Mouse (Mus musculus) left cerebral cortex, postnatal 14 days (tissue): ENCODE measurements at regions not wholly inside any gene's neighbourhood (a gene's known extent, or its start where the extent isn't known, plus 50 kb on each side); places are given as distances from the start of the nearest gene placed in this dataset.
A peak's percentile ranks its signal among the peaks of the same experiment; 100 is the strongest.
"Not testable (repeated sequence)": the region's sequence is repeated elsewhere in the genome, so short reads cannot be mapped to it uniquely, and the experiment has no call there.

ENCODE experiments used
- DNase-seq, 2 experiments: peaks; one replicate each; pipeline ENCODE4 v3.0.0; 2021 to 2022; ENCODE audit warnings: low spot score in 2 of 2, mixed read lengths in 1 of 2
- intact Hi-C: fragments of 180-260 bp; cut with DNase I; formaldehyde crosslinking; loops from one replicate; pipeline ENCODE4 v1.15.1; 2025

DNA sequence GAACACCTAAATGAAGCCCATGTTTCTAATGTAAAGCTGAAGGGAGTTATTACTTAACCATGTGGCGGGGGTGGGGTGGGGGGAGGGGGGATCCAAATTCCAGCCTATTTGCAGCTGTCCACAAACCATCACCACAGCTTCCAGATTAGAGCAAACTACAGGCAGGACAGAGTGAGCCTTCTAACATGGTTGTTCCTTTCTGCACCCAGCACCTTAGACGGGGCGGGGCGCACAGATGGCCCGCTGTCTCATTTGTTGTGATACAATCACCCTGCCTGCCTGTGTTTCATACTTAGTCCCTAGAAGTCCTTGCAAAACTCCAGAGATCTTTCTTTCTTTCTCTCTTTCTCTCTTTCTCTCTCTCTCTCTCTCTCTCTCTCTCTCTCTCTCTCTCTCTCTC lies 182.8 kb upstream of the Arhgap18 start:
- intact Hi-C loops = no loop called here
- DNase-seq = no peak

DNA sequence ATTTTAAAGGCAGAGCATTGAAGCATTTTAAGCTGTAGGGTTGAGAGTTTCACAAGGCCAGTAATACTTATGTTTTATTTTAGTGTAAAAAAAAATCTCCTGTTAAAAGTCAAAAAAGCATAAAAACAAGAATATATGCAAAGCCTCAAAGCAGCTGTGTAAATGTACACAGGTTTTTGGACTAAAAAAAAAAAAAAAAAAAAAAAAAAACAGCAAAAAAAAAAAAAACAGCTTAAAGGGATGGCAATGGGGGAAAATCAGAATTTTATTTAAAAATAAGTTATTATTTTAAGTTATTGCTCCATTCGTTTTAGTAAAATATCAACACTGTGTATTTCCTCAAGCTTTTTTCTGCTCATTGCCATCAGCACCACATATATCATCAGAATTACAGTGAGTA lies 181.8 kb upstream of the Arhgap18 start:
- DNase-seq = no peak
- intact Hi-C loops = no loop called here

DNA sequence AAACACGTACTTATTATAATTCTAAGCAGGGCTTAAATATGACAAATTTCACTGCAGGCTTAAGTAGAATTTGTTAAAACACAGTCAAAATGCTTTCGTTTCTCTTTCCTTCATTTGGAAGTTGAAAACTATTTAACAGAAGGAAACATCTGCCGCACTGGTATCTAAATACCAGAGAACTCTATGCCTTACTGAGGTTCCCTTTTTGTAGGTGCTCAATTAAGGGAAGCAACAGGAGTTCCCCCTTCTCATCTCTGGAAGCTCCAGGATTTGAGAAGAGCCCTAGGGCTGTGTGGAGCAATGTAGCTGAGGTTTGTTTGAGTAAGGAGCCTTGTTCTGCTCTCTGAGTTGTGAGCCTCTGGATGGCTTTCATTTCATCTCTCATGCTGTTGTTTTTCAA lies 177.1 kb upstream of the Arhgap18 start:
- DNase-seq = no peak
- intact Hi-C loops = no loop called here

DNA sequence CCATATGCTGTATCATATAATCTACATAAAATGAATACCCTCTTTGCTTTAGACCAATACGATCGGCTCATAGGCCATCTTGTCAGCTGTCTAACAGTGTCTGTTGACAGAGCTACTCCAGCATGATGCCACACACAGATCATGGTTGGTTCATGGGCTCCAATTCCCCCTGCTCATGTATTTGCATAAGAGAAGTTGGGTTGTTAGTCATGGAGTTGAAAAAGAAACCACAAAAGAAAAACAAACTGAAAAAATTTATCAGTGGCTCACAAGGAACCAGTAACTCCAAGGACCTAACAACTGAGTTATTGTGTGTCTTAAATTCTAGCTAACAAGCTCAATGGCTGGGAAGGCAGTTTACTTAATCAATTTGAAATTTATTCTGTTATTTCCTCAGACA lies 176.1 kb upstream of the Arhgap18 start:
- DNase-seq = no peak
- intact Hi-C loops = no loop called here

DNA sequence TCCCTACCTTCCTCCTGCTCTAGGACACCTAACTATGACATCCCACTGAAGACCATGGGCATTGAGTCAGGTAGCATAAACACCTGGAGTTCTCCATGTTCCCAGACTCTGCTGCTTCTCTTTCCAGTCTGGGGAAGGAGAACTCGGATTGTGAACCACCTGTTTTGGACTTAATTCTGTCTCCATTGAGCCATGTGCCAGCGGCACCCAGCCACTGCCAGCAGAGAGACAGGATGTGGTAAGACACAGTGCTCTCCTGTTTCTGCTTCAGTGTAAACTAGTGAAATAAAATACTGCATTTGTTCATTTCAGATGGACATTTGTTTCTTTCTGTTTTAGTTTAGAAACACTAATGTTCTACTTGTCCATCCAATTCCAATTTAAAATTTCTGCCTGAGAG lies 168.1 kb upstream of the Arhgap18 start:
- intact Hi-C loops = no loop called here
- no peak for DNase-seq

DNA sequence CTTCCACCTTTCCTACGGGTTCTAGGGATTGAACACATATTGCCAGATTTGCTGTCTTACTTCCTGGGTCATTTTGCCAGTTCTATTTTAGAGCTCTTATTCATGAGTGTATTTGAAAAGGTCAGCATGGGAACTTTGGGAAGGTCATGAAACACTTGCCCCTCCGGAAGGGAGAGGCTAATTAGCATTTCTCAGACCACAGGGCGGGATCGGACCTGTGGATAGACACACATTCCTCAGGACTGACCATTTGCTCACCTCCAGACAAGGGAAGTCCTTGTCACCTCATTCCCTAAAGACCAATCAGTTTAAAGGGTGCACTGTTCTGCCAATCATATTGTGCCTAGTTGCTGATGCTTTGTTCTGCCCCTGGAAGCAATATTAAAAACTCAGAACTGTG lies 146.1 kb upstream of the Arhgap18 start:
- DNase-seq, intact Hi-C loops: not testable (repeated sequence)

DNA sequence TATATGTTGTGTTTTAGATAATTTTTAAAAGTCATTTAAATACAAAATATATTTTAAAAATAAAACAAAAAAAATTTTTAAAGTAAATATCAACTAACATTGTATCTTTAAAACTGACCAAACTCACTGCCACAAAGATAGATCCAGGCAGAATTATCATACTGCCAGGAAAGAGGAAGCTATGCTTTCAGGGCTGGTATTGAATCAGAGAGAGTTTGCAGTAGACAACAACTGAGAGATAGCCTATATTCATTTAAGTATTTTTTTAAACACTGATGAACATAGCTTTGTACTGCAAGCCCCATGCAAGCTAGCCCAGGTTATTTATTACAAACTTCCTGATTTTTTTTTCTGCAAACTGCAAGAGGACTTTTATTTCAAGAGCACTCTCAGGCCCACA lies 142.0 kb upstream of the Arhgap18 start:
- DNase-seq = no peak
- intact Hi-C loops = no loop called here

DNA sequence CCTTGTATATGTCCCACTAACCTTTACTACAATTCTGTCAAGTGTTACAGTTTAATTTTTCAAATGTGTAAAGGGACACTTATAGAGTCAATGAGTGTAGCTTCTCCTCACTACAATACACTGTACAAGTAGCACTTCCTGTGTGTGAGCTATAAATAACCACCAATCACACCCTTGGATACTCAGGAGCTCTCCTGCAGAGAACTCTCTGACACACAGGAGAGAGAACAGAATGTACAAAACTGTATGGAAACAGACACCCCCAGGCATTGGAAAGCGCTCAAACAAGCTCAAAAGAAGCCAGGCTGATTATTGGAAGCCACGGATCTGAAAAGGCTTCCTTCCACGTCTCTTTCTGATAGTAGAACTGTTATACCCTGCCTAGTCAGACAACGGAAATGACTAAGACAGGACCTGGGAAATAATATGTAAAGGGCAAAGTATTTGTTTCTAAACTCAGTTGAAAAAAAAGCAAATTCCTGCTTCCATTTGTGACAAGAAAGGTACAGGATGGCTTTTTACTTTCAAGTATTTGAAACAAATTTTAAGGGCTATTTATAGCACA lies 122.9 kb upstream of the Arhgap18 start:
- intact Hi-C loops = no loop called here
- DNase-seq = peak in 1 of 2 experiments; percentile 6

DNA sequence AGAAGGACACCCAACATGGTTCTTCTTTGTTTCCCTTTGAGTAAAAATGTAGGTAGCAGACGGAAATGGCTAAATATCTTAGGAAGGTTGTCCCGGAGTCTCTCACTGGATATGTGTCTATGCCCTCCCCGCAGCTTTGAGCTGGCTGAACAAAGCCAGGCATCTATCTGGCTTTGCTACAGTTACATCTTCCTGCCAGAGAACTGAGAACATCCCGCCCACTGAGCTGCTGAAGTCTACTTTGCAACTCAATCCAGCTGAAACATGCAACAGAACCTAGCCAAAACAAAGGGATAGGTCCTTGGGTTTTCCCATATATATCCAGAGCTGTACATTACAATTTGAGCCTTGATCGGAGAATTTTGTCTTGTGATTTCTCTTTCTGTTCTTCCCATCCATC lies 121.0 kb upstream of the Arhgap18 start:
- no peak for DNase-seq
- intact Hi-C loops = no loop called here

DNA sequence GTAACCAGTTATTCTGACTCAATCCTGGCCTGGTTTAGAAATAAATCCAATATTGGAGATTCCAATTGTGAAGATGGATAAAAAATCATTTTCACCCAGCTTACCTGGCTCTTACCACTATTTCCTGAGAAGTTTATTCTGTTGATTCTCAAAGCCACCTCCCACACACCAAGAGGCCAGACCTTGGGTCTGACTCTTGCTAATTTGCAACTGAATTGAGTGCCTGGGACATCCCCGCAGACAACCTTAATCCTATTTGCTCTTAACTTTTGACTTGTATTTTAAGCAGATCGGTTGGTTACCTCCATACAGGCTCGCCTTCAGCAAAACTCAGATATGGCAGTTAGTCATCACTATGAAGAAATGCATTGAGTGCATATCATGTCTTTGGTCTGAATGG lies 115.8 kb upstream of the Arhgap18 start:
- intact Hi-C loops = no loop called here
- DNase-seq = no peak

DNA sequence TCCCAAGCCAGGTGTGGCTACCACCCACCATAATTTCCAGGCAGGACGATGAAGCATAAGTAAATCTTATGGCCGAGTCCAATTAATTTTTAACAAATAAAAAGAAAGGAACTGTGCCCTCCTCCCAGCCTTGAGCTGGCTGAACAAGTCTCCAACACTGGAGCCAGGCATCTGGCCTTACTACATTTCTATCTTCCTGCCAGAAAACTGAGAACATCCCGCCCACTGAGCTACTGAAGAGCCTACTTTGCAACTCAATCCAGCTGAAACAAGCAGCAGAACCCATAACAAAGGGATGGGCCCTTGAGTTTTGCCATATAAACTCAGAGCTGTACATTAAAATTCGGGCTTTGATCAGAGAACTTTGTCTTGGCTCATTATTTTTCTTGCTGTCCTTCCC lies 115.2 kb upstream of the Arhgap18 start:
- intact Hi-C loops = no loop called here
- DNase-seq = peak in 1 of 2 experiments; percentile 7

DNA sequence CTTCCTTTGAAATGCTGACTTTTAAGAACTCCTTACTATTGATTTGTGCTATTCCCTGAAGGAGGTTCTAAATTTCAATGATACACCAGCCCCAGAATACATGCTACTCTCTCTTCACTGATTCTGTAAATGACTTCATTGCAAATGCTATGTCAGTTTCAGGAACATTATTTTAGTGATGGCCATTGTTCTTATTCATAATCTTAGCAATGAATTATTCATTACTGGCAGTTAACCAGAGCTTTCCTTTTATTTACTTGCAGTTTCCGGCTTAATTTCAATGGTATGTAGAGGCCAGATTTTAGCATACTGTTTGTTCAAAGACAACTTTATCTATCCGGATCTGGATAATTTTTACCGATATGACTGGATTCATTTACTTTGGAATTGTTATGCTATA lies 114.1 kb upstream of the Arhgap18 start:
- intact Hi-C loops = no loop called here
- DNase-seq = no peak

DNA sequence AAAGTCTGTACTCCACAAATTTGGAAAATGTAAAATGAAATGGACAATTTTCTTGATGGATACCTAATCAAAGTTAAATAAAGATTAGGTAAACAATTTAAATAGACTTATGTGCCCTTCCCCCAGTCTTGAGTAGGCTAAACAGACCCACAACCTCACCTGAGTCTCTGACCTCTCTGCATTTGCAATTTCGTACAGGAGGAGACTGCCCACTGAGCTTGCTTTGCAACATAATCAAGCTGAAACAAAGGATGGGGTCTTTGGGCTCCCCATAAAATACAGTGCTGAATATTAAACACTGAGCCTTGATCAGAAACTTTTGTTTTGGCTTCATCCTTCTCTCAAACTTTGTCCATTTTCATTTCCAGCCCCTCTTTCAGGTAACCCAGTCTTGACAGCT lies 100.1 kb upstream of the Arhgap18 start:
- no peak for DNase-seq
- intact Hi-C loops = no loop called here

DNA sequence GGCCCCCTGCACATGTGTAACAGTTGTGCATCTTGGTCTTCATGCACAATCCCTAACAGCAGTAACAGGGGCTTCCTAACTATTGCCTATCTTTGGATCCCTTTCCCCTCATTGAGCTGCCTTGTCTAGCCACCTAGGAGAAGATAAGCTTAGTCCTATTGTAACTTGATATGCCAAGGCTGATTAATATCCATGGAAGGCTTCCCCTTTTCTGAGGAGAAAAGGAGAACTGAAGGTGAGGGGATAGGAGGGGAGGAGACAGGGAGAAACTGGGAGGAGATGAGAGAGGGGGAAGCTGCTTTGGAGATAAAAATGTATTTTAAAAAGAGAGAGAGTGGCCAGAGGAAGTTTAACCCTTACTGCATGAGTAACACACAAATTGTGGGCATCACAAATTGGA lies 89.0 kb upstream of the Arhgap18 start:
- DNase-seq = no peak
- intact Hi-C loops = no loop called here

DNA sequence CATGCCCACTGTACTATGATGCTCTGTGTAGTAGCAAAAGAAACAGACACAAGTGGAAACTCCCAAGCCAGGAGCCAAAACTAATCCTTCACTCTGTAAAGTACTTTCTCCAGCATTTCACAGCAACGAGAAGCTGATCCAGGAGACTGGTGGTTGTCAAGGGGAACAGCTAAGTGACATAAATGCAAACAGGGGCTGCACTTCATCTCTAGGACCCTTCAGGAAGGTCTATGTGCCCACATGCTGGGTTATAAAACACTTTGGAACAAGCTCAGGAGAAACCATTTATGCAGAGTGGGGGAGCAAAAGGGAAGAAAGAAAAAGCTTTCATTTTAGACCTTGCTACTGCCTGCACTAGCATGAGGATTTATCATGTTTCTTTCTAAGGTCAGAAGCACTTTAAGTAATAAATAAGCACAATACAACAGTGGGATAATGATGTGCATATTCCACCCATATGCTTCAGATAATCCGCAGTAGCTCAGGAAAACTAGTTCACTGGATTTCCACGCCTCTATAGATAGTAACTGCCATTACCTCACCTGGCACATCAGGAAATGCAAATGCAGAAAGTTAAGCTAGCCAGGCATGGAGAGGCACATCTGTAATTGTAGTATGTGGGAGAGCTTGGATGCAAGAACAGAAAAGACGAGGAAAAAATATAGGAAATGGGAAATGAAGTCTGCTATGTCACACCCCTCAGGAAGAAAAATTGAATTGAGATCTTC lies 73.6 kb upstream of the Arhgap18 start:
- intact Hi-C loops = no loop called here
- no peak for DNase-seq

DNA sequence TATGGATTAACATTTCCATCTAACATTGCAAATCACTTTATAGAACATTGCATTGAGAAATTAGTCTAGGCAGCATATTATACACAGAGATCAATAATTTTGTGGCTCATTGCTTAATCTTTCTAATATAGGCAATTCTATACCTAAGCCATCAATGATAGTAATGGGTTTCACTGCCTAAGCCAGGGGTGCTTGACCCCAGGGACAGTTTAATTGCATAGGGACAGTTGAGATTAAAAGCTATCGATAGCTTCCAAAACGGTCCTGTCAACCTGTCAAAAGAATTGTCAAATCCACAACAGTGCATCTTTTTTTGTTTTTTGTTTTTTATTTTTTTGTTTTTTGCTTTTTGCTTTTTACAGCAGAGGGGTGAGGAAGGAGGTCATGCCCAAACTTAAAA lies 58.5 kb upstream of the Arhgap18 start:
- intact Hi-C loops = no loop called here
- DNase-seq = no peak

DNA sequence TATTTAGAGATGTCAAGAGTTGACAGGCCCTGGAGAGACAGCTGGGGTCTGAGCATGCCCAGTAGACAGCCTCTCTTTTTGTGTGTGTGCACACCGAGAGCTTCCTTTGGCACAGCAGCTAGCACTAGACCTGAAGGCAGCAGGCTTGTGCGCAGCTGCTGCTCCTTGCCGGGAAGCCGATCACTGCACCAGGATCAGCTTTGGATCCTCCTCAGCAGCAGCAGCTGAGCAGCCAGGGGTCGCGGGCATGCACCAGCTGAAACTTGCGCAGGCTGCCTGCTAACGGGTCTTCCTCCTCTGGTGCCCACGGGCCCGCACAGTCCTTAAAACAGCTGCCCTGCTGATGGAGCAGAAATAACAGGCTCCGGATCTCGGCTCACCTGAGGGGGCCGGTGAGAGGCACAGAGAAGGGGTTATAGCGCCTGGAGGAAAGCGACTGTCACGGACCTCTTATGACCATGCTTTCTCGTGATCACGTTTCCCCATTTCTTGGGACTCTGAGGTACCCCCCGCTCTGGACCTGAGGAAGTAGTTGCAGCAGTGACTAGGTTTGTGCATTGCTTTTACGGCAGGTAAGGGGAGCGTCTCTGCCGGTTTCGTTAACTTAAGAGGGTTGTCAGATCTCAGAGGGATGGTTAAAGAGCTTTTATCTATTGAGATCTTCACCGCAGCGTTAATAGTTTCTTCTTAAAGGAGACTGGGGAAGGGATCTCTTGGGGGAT lies 57.8 kb upstream of the Arhgap18 start:
- intact Hi-C loops = no loop called here
- DNase-seq = peak; percentile 57 to 67
